Mouse (Mus musculus) skeletal muscle tissue, adult 2 months (tissue): Measurements from ENCODE around the gene Lrriq1.

Experiments
- DNase-seq: peaks from one replicate; pipeline ENCODE4 v3.0.0-alpha.2; 2012; ENCODE audit warnings: low read depth, low spot score

Gene Lrriq1

DNA sequence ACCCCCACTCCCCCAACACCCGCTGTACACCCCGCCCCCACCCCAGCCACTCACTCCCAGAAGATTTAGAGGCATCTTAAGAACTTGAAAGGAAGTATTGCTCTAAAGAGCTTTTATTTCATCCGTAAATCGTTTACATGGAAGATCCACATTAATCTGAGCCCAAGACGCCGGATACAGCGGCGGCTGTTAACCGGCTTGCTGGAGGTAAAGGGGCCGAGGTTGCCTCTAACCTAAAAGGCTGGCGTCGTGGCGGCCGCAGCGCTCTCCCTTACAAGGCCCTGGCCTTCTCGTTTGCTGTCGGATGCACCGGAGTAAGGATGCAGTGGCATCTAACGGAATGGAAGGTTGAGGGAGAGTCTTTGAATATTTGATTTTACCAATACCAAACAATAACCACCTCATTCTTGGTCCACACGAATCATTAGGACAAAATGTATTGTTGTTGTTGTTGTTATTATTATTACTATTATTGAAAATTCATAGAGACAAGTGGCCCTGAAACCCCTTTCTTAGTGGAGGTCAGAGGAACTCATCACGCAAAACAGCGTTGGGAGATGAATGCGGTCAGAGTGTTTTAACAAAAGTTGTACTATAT is 206.9 kb downstream of the Lrriq1 start:
- no peak for DNase-seq

DNA sequence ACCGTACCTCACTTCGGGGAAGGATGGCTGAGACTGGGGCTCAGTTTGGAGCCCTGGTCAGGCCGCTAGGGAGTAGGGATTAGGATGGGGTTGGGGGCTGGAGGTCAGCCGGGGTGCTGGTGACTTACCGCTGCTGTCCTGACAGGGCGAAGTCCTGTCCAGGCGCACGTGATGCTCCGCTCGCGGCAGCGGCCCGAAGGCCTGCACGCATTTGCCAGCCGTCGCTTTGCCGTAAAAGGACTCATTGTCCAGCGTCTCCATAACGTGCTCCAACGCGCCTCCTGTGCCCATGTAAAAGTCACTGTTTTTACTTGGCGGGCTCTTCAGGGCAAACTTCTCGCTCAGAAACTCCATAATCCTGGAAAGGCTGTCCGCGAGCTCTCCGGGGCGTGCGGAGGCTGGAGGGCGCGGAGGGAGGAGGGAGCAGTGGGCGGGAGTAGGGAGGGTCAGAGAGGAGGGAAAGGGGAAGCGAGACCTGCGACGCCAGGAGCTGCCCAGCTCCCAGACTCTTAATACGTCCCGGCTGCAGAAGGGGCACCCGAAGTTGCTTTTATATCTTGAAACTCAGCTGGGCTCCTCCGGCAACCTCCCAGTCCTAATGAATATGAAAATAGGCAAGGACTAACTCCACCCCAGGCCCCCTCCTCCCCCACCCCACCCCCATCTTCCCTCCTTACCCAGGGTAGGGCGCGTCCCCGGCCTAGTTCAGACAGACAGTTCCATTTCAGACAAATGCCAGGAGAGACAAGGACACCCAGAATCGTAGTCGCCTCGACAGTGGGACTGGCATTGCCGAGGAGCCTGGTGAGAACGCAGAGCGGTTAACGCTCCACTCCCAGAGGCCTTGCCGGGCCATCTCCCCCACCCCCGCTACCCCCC is 207.6 kb downstream of the Lrriq1 start:
- no peak for DNase-seq

DNA sequence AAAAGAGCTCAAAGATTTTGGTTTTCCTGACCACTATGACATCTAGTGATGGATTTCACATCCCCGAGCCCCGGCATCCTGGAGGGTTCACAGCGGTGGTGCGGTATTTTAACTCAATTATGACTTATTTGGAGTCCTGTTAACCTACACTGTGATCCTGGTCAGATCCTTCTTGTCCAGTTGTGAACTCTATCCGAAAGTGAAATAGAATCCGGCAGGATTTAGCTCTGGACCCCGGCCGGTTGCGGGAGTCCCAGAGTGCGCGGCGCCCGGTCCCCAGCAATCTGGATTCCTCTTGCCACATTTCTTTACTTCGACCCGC is 208.2 kb downstream of the Lrriq1 start:
- DNase-seq = no peak

DNA sequence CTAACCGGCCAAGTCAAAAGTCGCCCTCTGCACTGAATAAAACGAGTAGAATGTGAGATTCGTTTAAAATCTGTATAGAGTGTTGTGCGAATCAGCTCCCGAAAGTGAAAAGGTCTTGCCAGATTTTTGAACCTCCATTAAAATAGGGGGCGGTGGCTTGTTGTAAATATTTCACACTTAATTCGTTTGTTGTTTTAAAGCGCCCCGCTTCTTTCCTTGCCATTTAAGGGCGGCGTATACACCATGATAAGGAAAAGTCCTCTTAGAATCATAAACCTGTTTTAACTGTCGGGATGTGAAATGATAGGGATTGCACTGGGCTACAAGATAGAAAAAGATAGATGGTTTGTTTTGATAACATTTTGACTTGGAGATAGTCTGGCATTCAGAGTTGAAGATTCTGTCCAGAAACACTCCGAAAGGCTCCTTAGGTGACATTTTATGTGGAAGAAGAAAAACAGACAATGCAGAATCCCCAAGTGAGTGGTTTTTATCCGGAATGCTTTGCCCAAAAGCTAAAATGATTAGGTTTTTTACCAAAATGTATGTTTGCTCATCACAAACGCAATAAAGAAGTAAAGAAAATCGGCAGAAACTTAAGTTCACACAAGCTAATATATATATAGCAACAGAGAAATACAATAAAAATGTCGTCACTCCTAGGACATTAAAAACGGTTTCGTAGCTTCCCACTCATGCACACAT is 208.7 kb downstream of the Lrriq1 start:
- DNase-seq = no peak

DNA sequence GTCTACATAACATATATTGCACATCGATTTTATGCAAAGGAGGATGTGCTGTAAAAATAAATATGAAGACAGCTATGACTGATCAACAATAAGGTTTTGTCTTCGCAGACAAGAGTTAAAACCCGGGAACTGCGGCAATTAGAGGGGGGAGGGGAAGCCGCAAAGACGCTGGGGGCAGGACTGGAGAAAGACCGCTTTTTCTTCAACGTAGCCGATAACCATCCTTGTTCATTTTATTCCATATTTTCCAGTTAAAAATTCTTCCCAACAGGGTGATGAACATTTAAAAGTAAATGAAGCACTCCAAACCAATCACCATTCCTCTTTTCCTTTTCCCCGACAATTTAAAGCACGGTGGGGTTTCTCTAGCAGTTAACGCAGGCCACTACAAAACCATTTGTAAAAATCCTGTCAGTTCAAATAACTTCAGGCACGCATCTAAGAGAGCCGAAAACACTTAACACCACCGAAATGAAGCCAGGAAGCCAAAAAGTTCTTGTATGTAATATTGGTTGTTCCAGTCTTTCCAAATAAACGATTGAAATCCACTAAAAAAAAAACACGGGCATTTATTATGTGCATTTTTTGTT is 209.4 kb downstream of the Lrriq1 start:
- no peak for DNase-seq

DNA sequence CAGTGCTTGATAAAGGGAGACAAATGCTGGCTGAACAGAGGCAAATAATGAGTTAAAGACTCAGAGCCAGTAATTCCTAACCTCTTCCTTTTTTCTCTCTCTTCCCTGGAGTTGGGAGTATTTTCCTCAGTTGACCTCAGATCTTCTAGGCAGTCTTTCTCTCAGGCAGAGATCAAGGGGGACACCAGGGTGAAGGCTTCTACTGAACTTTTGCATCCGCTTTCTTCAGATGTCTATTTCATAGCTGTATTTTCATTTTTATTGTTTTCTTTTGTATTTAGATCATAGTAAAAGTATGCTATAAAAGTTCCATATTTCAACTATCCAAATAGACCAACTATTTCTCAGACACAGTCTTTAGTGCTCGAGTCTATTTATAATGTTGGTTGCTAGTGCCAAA is 233.6 kb downstream of the Lrriq1 start:
- DNase-seq = no peak

DNA sequence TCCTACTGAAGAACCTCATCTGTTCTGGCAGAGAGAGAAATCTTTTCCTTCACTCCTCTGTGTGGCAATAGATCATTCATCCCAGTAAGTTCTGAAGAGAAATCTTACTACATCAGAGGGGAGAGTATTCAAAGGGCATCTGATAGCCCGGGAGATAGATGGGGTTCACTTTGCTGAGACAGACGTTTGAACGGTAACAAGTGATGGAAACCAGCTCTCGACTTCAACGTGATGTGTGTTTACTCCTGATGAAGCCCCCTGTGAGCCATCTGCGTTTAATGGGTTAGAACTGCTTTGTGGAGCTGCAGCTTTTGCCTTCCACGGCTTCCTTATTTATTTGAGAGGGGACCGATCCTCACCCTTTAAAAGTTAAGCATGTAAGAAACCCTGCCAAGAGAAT is 235.2 kb downstream of the Lrriq1 start:
- DNase-seq = no peak

DNA sequence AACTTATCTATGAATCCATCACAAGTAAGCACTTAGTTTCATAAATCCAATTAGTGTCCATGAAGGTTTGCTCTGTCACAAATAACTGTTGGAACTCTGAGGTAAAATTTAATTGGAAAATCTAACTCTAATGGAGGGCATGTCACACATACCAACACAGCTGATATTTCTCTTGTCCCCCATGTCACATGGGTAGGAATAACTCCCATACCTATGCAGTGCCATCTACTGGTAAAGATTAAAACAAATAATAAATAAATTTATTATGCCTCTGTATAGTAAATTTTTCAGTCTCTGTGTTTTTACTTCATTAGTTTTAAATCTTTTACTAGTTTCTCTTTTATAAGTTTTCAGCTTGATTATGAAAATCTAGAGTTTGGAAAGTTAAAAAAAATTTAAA is 236.5 kb downstream of the Lrriq1 start:
- DNase-seq = no peak
